Mouse (Mus musculus) intestine, postnatal 0 days (tissue): ENCODE results near the gene Cryab. TPM values are rescaled to one million over a fixed set of nuclear protein-coding genes. Genes with fewer than 3 reads are reported as not detected.

Experiments
- ATAC-seq: fragments of 200-750 bp; cut with Nextera tagmentation; 2 replicates; pipeline ENCODE4 v1.8.0; 2017; ENCODE audit warnings: mild to moderate bottlenecking, moderate TSS enrichment, moderate library complexity
- H3K27ac ChIP-seq: fragments of 300-500 bp; sonication (generic); 2 replicates; pipeline ENCODE4 v1.5.1; 2014; ENCODE audit warnings: mild to moderate bottlenecking, low read depth, low read length, moderate library complexity
- H3K27me3 ChIP-seq: fragments of 300-500 bp; sonication (generic); replicated peaks from 2 replicates; pipeline ENCODE4 v1.6.1; 2014; ENCODE audit warnings: low read length, mixed read lengths; ENCODE audit not compliant: control insufficient read depth, insufficient read depth
- H3K36me3 ChIP-seq: fragments of 300-500 bp; sonication (generic); 2 replicates; pipeline ENCODE4 v1.6.1; 2014; ENCODE audit warnings: mild to moderate bottlenecking, moderate library complexity; ENCODE audit not compliant: control insufficient read depth, insufficient read depth
- H3K4me1 ChIP-seq: fragments of 300-500 bp; sonication (generic); replicated peaks from 2 replicates; pipeline ENCODE4 v1.6.1; 2014; ENCODE audit warnings: antibody characterized with exemption, low read length, mixed read lengths; ENCODE audit not compliant: control insufficient read depth, insufficient read depth
- H3K4me2 ChIP-seq: fragments of 300-500 bp; sonication (generic); replicated peaks from 2 replicates; pipeline ENCODE4 v1.6.1; 2014; ENCODE audit warnings: low read depth, mild to moderate bottlenecking, moderate library complexity
- H3K4me3 ChIP-seq: fragments of 300-500 bp; sonication (generic); 2 replicates; pipeline ENCODE4 v1.5.1; 2014; ENCODE audit warnings: low read depth, low read length
- H3K9ac ChIP-seq: fragments of 300-500 bp; sonication (generic); 2 replicates; pipeline ENCODE4 v1.6.1; 2014; ENCODE audit warnings: mild to moderate bottlenecking, low read depth, low read length
- H3K9me3 ChIP-seq: fragments of 300-500 bp; sonication (generic); 2 replicates; pipeline ENCODE4 v1.6.1; 2016; ENCODE audit warnings: mixed run types; ENCODE audit not compliant: control insufficient read depth
- CTCF ChIP-seq: sonication (generic); IDR thresholded peaks from 2 replicates; pipeline ENCODE4 v1.5.1; 2016; ENCODE audit warnings: low read depth, mild to moderate bottlenecking, control low read depth, antibody characterized with exemption, moderate library complexity
- WGBS: fragments of 180-500 bp; shearing (Covaris S2); extraction: QIAGEN DNeasy Blood & Tissue Kit; methylation state at CpG from one replicate; pipeline ENCODE4 v1.1.7; 2014; 5-methylcytosine and 5-hydroxymethylcytosine counted together
- polyA plus RNA-seq: library from polyadenylated mRNA; unstranded; fragments of >200 nt; fragmentation: Nextera tagmentation; extraction: Ambion mirVana; gene quantifications from 2 replicates; pipeline ENCODE4 v1.2.1, GENCODE M21; 2015

The Cryab gene
- polyA plus RNA-seq, 1 experiment from 2014 or later = 80.4 TPM

DNA sequence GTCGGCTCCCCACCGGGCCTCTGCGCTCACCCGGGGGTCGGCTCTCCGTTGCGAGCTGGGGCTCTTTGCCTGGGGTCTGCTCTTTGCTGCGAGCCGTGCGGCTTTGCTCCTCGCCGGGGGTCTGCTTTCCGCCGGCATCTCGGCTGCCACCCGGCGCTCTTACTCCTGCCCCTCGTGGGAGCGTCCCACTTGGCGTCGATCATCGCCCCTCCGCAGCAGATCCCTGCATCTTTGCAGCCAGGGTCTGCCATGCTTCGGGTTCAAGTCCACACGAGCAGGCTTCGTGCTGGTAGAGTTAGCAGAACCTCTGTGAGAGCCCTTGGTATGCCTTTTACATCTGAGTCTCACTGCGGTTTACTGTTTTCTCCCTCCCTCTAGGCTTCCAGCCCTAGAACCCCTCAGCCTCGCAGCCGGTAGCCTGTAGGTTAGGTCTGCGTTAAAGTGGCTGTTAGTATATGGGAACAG, 24.6 kb downstream of the Cryab start:
- Histone ChIP-seq H3K27me3 (no peaks in the 10 kb centered on the region), H3K4me1 (0 out of 2 replicates have a peak, but pooled peaks cover 4% of the 10 kb centered on the region), H3K4me3 (peak overlapping the region; percentile 89), H3K9ac (peak overlapping the region; percentile 84), H3K36me3 (peaks cover 21% of the 10 kb centered on the region), H3K9me3 (no peaks in the 10 kb centered on the region), H3K27ac (peak overlapping the region; percentile 88), H3K4me2 (peak overlapping the region; percentile 96)
- under 1% methylated on average over 27 of the region's 30 CpGs for WGBS
- peak; percentile 29 for ATAC-seq
- TF ChIP-seq CTCF = no peak

DNA sequence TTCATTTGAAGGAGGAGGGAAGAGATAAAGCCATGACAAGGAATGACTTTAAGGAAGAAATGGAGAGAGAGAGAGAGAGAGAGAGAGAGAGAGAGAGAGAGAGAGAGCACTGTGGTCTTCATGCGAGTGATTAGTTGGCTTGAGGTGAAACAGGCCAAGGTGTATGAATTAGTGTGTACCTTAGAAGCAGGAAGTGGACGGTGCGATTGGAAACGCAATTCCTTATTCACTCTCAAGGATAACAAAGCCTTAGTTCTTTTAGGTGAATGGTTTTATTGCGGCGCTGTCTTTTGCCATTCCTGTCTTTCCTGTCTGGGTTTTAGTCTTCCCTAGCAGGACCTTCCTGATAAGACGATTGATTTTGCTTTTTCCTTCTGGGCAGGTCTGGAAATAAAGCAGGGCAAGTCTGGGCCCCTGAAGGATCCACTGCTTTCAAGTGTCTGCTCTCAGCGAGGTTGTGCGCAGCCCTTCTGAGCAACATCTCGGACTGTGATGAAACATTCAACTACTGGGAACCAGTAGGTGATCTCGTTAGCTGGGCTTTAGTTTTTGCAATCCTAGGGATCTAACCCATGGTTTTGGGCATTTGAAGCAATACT, 25.1 kb downstream of the Cryab start:
- peak; percentile 63 for ATAC-seq
- no peak for TF ChIP-seq CTCF
- peak overlapping the region; percentile 96 for H3K4me2 ChIP-seq
- 28% methylated on average over 11 of the region's 11 CpGs for WGBS
- peak overlapping the region; percentile 88; the same call in 1 of the 2 replicates for H3K27ac ChIP-seq
- no peaks in the 10 kb centered on the region for H3K9me3 ChIP-seq
- no peak overlapping the region for H3K9ac ChIP-seq
- 0 out of 2 replicates have a peak, but pooled peaks cover 4% of the 10 kb centered on the region for H3K4me1 ChIP-seq
- H3K36me3 ChIP-seq = peaks cover 19% of the 10 kb centered on the region
- H3K27me3 ChIP-seq = no peaks in the 10 kb centered on the region
- H3K4me3 ChIP-seq = peak overlapping the region; percentile 89

- no peak overlapping the region for H3K4me3 ChIP-seq
- H3K27ac ChIP-seq = no peak overlapping the region
- H3K9ac ChIP-seq = no peak overlapping the region
- H3K4me1 ChIP-seq = no peaks in the 10 kb centered on the region
- no peak overlapping the region for H3K4me2 ChIP-seq
- WGBS = 71% methylated on average over 2 of the region's 2 CpGs
- peak; percentile 66 for TF ChIP-seq CTCF
- no peaks in the 10 kb centered on the region for H3K27me3 ChIP-seq
- ATAC-seq = no peak
- H3K36me3 ChIP-seq = peaks cover 62% of the 10 kb centered on the region
- H3K9me3 ChIP-seq = no peaks in the 10 kb centered on the region
Measured at GRCm38 (mm10) chr9:50782155-50782554, 31.0 kb downstream of the Cryab start.

- H3K4me1 ChIP-seq = no peaks in the 10 kb centered on the region
- H3K36me3 ChIP-seq = peaks cover 26% of the 10 kb centered on the region
- H3K9me3 ChIP-seq = no peaks in the 10 kb centered on the region
- no peak overlapping the region for H3K9ac ChIP-seq
- TF ChIP-seq CTCF = no peak
- H3K27ac ChIP-seq = no peak overlapping the region
- H3K4me3 ChIP-seq = no peak overlapping the region
- H3K4me2 ChIP-seq = no peak overlapping the region
- no peak for ATAC-seq
- no peaks in the 10 kb centered on the region for H3K27me3 ChIP-seq
- WGBS = 93% methylated on average over 3 of the region's 3 CpGs
Measured at GRCm38 (mm10) chr9:50795266-50795665, 44.1 kb downstream of the Cryab start.

DNA sequence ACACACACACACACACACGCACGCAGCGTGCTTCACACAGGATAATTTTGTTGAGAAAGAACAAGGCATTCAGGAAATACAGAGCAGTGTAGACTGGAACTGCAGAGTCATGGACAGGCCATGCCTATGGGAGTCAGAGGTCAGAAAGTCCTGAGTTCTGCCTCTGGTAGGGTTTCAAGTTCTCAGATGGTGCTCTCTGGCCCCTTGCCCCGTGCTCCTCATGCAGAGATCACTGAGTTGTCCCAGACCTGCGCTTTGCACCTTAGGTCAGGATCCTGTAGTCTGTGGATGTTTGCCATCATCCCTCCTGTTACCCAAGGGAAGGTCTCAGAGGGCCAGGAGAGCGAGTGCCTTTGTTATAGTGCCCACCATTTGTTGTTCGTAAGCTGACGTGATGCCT, 45.7 kb downstream of the Cryab start:
- no peak for ATAC-seq
- Histone ChIP-seq H3K4me3 (no peak overlapping the region), H3K27me3 (no peaks in the 10 kb centered on the region), H3K9me3 (no peaks in the 10 kb centered on the region), H3K4me2 (no peak overlapping the region), H3K27ac (no peak overlapping the region), H3K36me3 (peaks cover 22% of the 10 kb centered on the region), H3K4me1 (no peaks in the 10 kb centered on the region), H3K9ac (no peak overlapping the region)
- 94% methylated on average over 8 of the region's 8 CpGs for WGBS
- no peak for TF ChIP-seq CTCF

- WGBS = 90% methylated on average over 7 of the region's 7 CpGs
- Histone ChIP-seq H3K27me3 (no peaks in the 10 kb centered on the region), H3K4me1 (no peaks in the 10 kb centered on the region), H3K36me3 (peaks cover 26% of the 10 kb centered on the region), H3K4me3 (no peak overlapping the region), H3K9ac (no peak overlapping the region), H3K4me2 (no peak overlapping the region), H3K9me3 (no peaks in the 10 kb centered on the region), H3K27ac (no peak overlapping the region)
- no peak for TF ChIP-seq CTCF
- no peak for ATAC-seq
Measured at GRCm38 (mm10) chr9:50797641-50798040, 46.5 kb downstream of the Cryab start.

DNA sequence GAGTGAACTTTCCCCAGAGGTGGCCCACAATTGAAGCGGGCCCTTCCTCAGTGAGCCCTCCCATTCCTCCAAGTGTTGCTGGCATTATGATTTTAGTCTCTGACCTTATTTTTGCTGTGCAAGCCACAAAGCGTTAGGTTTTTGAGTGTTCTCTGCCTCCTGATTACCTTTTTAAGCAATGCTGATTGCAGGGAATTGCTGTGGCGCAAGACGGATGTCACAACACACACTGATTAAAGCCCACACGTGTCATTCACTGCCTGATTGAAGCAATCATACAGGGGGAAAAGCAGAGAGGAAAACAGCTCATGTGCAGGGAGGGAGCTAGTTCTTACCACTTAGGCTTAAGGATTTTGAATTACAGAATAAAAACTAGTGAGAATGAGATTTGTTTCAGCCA, 47.2 kb downstream of the Cryab start:
- H3K27me3 ChIP-seq = no peaks in the 10 kb centered on the region
- 50% methylated on average over 5 of the region's 5 CpGs for WGBS
- H3K4me3 ChIP-seq = no peak overlapping the region
- no peak for TF ChIP-seq CTCF
- ATAC-seq = no peak
- H3K4me1 ChIP-seq = no peaks in the 10 kb centered on the region
- peaks cover 32% of the 10 kb centered on the region for H3K36me3 ChIP-seq
- no peak overlapping the region for H3K27ac ChIP-seq
- no peaks in the 10 kb centered on the region for H3K9me3 ChIP-seq
- H3K9ac ChIP-seq = no peak overlapping the region
- no peak overlapping the region for H3K4me2 ChIP-seq
